Mouse (Mus musculus) embryonic facial prominence, embryonic 12.5 days (tissue): ENCODE results near the gene Nip7. TPM values are rescaled to one million over a fixed set of nuclear protein-coding genes. Genes with fewer than 3 reads are reported as not detected.

ENCODE experiments used
- ATAC-seq: fragments of 200-750 bp; cut with Nextera tagmentation; 2 replicates; pipeline ENCODE4 v1.8.0; 2017; ENCODE audit not compliant: insufficient number of reproducible peaks, insufficient read depth, low FRiP score, low TSS enrichment
- H3K27ac ChIP-seq: fragments of 300-500 bp; sonication (generic); 2 replicates; pipeline ENCODE4 v1.5.1; 2016; ENCODE audit warnings: mild to moderate bottlenecking
- H3K27me3 ChIP-seq: fragments of 300-500 bp; sonication (generic); 2 replicates; pipeline ENCODE4 v1.6.1; 2016; ENCODE audit warnings: mild to moderate bottlenecking, moderate library complexity
- H3K36me3 ChIP-seq: fragments of 300-500 bp; sonication (generic); 2 replicates; pipeline ENCODE4 v1.6.1; 2016; ENCODE audit warnings: mild to moderate bottlenecking
- H3K4me1 ChIP-seq: fragments of 300-500 bp; sonication (generic); 2 replicates; pipeline ENCODE4 v1.6.1; 2016
- H3K4me2 ChIP-seq: fragments of 300-500 bp; sonication (generic); replicated peaks from 2 replicates; pipeline ENCODE4 v1.6.1; 2016; ENCODE audit warnings: mild to moderate bottlenecking, moderate library complexity
- H3K4me3 ChIP-seq: fragments of 300-500 bp; sonication (generic); 2 replicates; pipeline ENCODE4 v1.5.1; 2016; ENCODE audit warnings: mild to moderate bottlenecking
- H3K9ac ChIP-seq: fragments of 300-500 bp; sonication (generic); 2 replicates; pipeline ENCODE4 v1.6.1; 2016; ENCODE audit warnings: mild to moderate bottlenecking, moderate library complexity
- H3K9me3 ChIP-seq: fragments of 300-500 bp; sonication (generic); 2 replicates; pipeline ENCODE4 v1.6.1; 2016; ENCODE audit warnings: mild to moderate bottlenecking, moderate library complexity
- WGBS: fragments of 180-500 bp; shearing (Covaris S2); methylation state at CpG from one replicate; pipeline ENCODE4 v1.1.7; 2016; 5-methylcytosine and 5-hydroxymethylcytosine counted together
- polyA plus RNA-seq: library from polyadenylated mRNA; unstranded; fragments of >200 nt; fragmentation: Nextera tagmentation; extraction: Ambion mirVana; gene quantifications from 2 replicates; pipeline ENCODE4 v1.2.1, GENCODE M21; 2016

Nip7 gene
- polyA plus RNA-seq, 1 experiment from 2014 or later: 96.5 TPM

DNA sequence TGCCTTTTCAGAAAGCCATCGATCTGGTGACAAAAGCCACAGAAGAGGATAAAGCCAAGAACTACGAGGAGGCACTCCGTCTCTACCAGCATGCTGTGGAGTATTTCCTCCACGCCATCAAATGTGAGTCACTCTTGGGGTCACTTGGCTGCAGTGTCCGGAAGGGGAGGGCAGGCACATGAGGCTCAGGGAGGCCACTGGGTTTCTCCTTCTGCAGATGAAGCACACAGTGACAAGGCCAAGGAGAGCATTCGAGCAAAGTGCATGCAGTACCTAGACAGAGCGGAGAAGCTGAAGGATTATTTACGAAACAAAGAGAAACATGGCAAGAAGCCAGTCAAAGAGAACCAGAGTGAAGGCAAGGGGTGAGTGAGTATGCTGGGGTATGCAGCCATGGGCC, 20.1 kb upstream of the Nip7 start:
- H3K27ac ChIP-seq: no peak overlapping the region
- peaks cover 48% of the 10 kb centered on the region for H3K36me3 ChIP-seq
- H3K9ac ChIP-seq: no peak overlapping the region
- no peak overlapping the region for H3K4me2 ChIP-seq
- ATAC-seq: no peak
- H3K27me3 ChIP-seq: no peaks in the 10 kb centered on the region
- no peak overlapping the region for H3K4me3 ChIP-seq
- no peaks in the 10 kb centered on the region for H3K9me3 ChIP-seq
- peaks cover 18% of the 10 kb centered on the region for H3K4me1 ChIP-seq
- 93% methylated on average over 8 of the region's 8 CpGs for WGBS

GRCm38 (mm10) chr8:107040632-107041031, 16.0 kb upstream of the Nip7 start:
- H3K9me3 ChIP-seq: no peaks in the 10 kb centered on the region
- no peak overlapping the region for H3K4me3 ChIP-seq
- H3K4me2 ChIP-seq: no peak overlapping the region
- 82% methylated on average over 7 of the region's 7 CpGs for WGBS
- H3K9ac ChIP-seq: no peak overlapping the region
- H3K4me1 ChIP-seq: no peaks in the 10 kb centered on the region
- H3K27me3 ChIP-seq: no peaks in the 10 kb centered on the region
- H3K27ac ChIP-seq: no peak overlapping the region
- ATAC-seq: no peak
- peaks cover 84% of the 10 kb centered on the region for H3K36me3 ChIP-seq

- peaks cover 8% of the 10 kb centered on the region for H3K4me1 ChIP-seq
- no peaks in the 10 kb centered on the region for H3K9me3 ChIP-seq
- WGBS: 91% methylated on average over 6 of the region's 6 CpGs
- H3K27me3 ChIP-seq: no peaks in the 10 kb centered on the region
- H3K36me3 ChIP-seq: peaks cover 75% of the 10 kb centered on the region
- no peak for ATAC-seq
- H3K4me3 ChIP-seq: no peak overlapping the region
- H3K9ac ChIP-seq: no peak overlapping the region
- H3K4me2 ChIP-seq: no peak overlapping the region
- H3K27ac ChIP-seq: no peak overlapping the region
Observed at GRCm38 (mm10) chr8:107045478-107045877, 11.2 kb upstream of the Nip7 start.

DNA sequence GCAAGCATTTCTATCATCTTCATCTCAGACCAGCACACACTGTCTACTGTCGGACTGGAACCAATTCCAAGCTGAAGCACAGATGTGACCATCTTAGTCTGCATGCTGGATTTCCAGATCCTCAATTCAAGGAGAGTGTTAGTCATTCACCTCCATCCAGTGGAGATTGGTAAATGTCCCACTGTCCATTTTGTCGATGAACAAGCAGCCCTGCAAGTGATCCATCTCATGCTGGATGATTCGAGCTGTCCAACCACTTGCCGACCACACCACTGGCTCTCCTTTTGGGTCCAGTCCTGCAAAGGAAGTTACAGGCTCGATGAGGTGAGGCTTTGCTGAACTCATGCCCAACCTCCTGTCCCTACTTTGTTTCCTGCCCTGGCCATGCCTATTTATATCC, 9.7 kb upstream of the Nip7 start:
- no peak overlapping the region for H3K27ac ChIP-seq
- peak overlapping the region; percentile 90; the same call in 1 of the 2 replicates for H3K4me2 ChIP-seq
- H3K4me1 ChIP-seq: peaks cover 8% of the 10 kb centered on the region
- WGBS: 89% methylated on average over 5 of the region's 5 CpGs
- peaks cover 76% of the 10 kb centered on the region for H3K36me3 ChIP-seq
- no peaks in the 10 kb centered on the region for H3K9me3 ChIP-seq
- no peaks in the 10 kb centered on the region for H3K27me3 ChIP-seq
- 0 out of 2 replicates have a peak overlapping the region, but pooled peaks have one; percentile 77 for H3K9ac ChIP-seq
- no peak for ATAC-seq
- H3K4me3 ChIP-seq: no peak overlapping the region; the same call in 1 of the 2 replicates

- Histone ChIP-seq H3K4me1 (peaks cover 8% of the 10 kb centered on the region), H3K36me3 (peaks cover 76% of the 10 kb centered on the region), H3K9me3 (no peaks in the 10 kb centered on the region), H3K4me2 (peak within 1 kb of the TSS; percentile 90), H3K9ac (peak within 1 kb of the TSS; percentile 77), H3K27me3 (no peaks in the 10 kb centered on the region), H3K4me3 (peak within 1 kb of the TSS; percentile 66), H3K27ac (peak within 1 kb of the TSS; percentile 94)
- under 1% methylated on average over 87 of the region's 87 CpGs for WGBS
- peak; percentile 83 for ATAC-seq
Observed at GRCm38 (mm10) chr8:107048061-107048941, 8.4 kb upstream of the Nip7 start, which contains the start of gene Pdf. Gene Pdf (minus strand): TSS chr8:107048614.

DNA sequence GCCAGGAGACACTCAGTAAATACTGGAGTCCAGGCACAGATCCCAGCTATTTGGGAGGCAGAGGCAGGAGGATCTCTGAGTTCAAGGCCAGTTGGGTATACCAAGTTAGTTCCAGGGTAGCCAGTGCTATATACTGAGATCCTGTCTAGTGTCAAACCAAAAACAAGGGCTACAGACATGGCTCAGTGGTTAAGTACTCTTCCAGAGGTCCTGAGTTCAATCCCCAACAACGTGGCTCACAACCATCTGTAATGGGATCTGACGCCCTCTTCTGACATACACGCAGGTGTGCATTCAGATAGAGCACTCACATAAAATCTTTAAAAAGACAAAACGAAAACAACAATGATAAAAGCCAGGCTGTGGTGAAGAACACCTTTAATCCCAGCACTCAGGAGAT, 7.2 kb upstream of the Nip7 start:
- Histone ChIP-seq H3K4me1 (peaks cover 8% of the 10 kb centered on the region), H3K4me2 (peak overlapping the region; percentile 90; the same call in 1 of the 2 replicates), H3K36me3 (peaks cover 76% of the 10 kb centered on the region), H3K27me3 (no peaks in the 10 kb centered on the region), H3K4me3 (no peak overlapping the region; the same call in 1 of the 2 replicates), H3K27ac (no peak overlapping the region), H3K9ac (no peak overlapping the region), H3K9me3 (no peaks in the 10 kb centered on the region)
- 94% methylated on average over 4 of the region's 4 CpGs for WGBS
- ATAC-seq: no peak

GRCm38 (mm10) chr8:107052046-107052445, 4.6 kb upstream of the Nip7 start:
- 95% methylated on average over 8 of the region's 8 CpGs for WGBS
- no peak for ATAC-seq
- H3K9me3 ChIP-seq: no peaks in the 10 kb centered on the region
- no peak overlapping the region for H3K9ac ChIP-seq
- H3K4me2 ChIP-seq: no peak overlapping the region
- H3K27me3 ChIP-seq: no peaks in the 10 kb centered on the region
- H3K27ac ChIP-seq: no peak overlapping the region
- H3K4me3 ChIP-seq: no peak overlapping the region
- peaks cover 20% of the 10 kb centered on the region for H3K4me1 ChIP-seq
- peaks cover 56% of the 10 kb centered on the region for H3K36me3 ChIP-seq

- Histone ChIP-seq H3K4me1 (peaks cover 20% of the 10 kb centered on the region), H3K9me3 (no peaks in the 10 kb centered on the region), H3K4me3 (peak overlapping the region; percentile 95), H3K9ac (peak overlapping the region; percentile 73), H3K27me3 (no peaks in the 10 kb centered on the region), H3K27ac (peak overlapping the region; percentile 26; the same call in 1 of the 2 replicates), H3K36me3 (peaks cover 47% of the 10 kb centered on the region), H3K4me2 (peak overlapping the region; percentile 94)
- under 1% methylated on average over 33 of the region's 33 CpGs for WGBS
- no peak; the same call in 1 of the 2 replicates for ATAC-seq
Observed at GRCm38 (mm10) chr8:107056973-107057369, 294 bp downstream of the Nip7 start.

- WGBS: 100% methylated on average over 1 of the region's 1 CpGs
Observed at GRCm38 (mm10) chr8:107062613-107063012, 5.9 kb downstream of the Nip7 start.

DNA sequence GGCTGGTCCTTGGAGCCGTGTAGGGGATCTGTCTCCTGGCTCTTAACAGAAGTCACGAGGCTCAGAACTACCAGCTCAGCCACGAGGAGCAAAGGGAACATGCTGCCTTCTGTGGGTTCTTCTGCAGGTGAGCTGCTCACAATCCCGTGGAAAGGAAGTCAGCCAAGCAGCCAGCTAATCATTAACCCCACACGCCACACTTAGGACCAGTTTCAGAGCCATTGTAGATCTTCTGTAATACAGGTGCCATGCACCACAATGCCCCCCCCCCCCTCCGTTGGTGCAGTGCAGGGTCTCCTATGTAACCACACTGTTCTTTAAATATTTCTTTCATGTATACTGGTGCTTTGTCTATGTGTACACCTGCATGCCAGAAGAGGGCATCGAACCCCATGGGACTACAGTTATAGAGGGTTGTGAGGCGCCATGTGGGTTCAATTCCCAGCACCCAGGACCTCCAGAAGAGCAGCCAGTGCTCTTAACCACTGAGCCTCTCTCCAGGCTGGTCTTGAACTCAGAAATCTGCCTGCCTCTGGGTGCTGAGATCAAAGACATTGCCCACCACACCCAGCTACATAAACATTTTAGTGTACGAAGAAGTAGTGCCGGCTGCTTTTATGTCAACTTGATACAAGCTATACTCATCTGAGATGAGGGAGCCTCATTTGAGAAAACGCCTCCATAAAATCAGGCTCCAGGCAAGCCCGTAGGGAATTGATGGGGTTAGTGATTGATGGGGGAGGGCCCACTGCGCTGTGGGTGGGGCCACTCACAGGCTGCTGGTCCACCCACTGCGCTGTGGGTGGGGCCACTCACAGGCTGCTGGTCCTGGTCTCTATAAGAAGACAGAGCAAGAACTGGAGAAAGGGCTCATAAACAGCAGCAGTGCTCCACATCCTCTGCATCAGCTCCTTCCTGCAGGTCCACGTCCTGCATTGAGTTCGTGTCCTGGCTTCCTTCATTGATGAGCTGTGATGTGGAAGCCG, 9.1 kb downstream of the Nip7 start, which contains the start of gene Tmed6:
Tmed6 (minus strand) TSS at position 134 of the 986 bp plus-strand sequence.
- no peak for ATAC-seq
- peaks cover 3% of the 10 kb centered on the region; the same call in 1 of the 2 replicates for H3K4me1 ChIP-seq
- H3K27ac ChIP-seq: no peak within 1 kb of the TSS
- H3K36me3 ChIP-seq: peaks cover 18% of the 10 kb centered on the region
- H3K9ac ChIP-seq: no peak within 1 kb of the TSS
- WGBS: 60% methylated on average over 17 of the region's 17 CpGs
- no peak within 1 kb of the TSS for H3K4me3 ChIP-seq
- H3K9me3 ChIP-seq: no peaks in the 10 kb centered on the region
- no peak within 1 kb of the TSS for H3K4me2 ChIP-seq
- H3K27me3 ChIP-seq: no peaks in the 10 kb centered on the region

More at GRCm38 (mm10) chr8:107062613-107063012, 5.9 kb downstream of the Nip7 start:
- Histone ChIP-seq H3K27ac (no peak overlapping the region), H3K9me3 (no peaks in the 10 kb centered on the region), H3K4me1 (peaks cover 8% of the 10 kb centered on the region; the same call in 1 of the 2 replicates), H3K36me3 (peaks cover 17% of the 10 kb centered on the region), H3K4me3 (no peak overlapping the region), H3K4me2 (no peak overlapping the region), H3K27me3 (no peaks in the 10 kb centered on the region), H3K9ac (no peak overlapping the region)
- no peak for ATAC-seq

DNA sequence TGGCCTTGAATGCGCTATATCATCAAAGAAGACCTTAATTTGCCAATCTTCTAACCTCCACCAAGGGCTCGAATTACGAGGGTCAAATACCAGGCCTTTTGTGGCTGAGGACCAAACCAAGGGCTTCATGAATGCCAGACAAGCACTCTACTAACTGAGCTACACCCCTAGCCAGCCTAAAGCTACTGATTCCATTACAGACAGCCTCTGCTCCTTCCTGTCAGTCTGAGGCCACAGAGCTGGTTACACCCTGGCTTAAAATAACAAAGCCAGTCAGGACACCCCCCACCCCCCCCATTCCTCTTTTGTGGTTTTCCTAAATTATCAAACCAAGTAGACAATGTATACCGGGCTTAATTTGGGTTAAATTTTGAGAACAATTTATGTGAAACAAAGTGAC, 17.0 kb downstream of the Nip7 start:
- H3K27ac ChIP-seq: no peak overlapping the region
- H3K27me3 ChIP-seq: no peaks in the 10 kb centered on the region
- no peaks in the 10 kb centered on the region for H3K4me1 ChIP-seq
- H3K4me3 ChIP-seq: no peak overlapping the region
- H3K9me3 ChIP-seq: no peaks in the 10 kb centered on the region
- no peak overlapping the region for H3K4me2 ChIP-seq
- WGBS: 71% methylated on average over 4 of the region's 4 CpGs
- no peak overlapping the region for H3K9ac ChIP-seq
- no peak for ATAC-seq
- H3K36me3 ChIP-seq: peaks cover 73% of the 10 kb centered on the region
